Mouse (Mus musculus): ENCODE measurements at regions not wholly inside any gene's neighbourhood (a gene's known extent, or its start where the extent isn't known, plus 50 kb on each side); places are given as distances from the start of the nearest gene placed in this dataset.

GRCm38 (mm10) chr11:26971161-26971560 is 377.4 kb upstream of the Vrk2 start:
- Histone ChIP-seq H3K9ac (ENCODE audit: low read depth, low read length) (no peak overlapping the region), H3K36me3 (ENCODE audit: insufficient read depth, low read length) (no peaks in the 10 kb centered on the region), H3K4me2 (ENCODE audit: low read length) (no peak overlapping the region), H3K27me3 (ENCODE audit: insufficient read depth, low read length) (no peaks in the 10 kb centered on the region), H3K27ac (no peak overlapping the region), H3K4me3 (replicated peaks; ENCODE audit: low read depth, low read length) (no peak overlapping the region), H3K9me3 (replicated peaks; ENCODE audit: low read length) (no peaks in the 10 kb centered on the region), H3K4me1 (replicated peaks; ENCODE audit: insufficient read depth, low read length) (no peaks in the 10 kb centered on the region)
- ATAC-seq (replicated peaks; ENCODE audit: low FRiP score, low read depth) = no peak
- WGBS = 81% methylated on average over 2 of the region's 2 CpGs
- DNase-seq (ENCODE audit: low spot score) = no peak
- TF ChIP-seq CTCF (IDR thresholded peaks at IDR 0.05; ENCODE audit: low read depth) = no peak

GRCm38 (mm10) chr11:26967427-26967826 is 373.6 kb upstream of the Vrk2 start:
- Histone ChIP-seq H3K4me3 (replicated peaks; ENCODE audit: low read depth, low read length) (no peak overlapping the region), H3K4me1 (replicated peaks; ENCODE audit: insufficient read depth, low read length) (no peaks in the 10 kb centered on the region), H3K27me3 (ENCODE audit: insufficient read depth, low read length) (no peaks in the 10 kb centered on the region), H3K9me3 (replicated peaks; ENCODE audit: low read length) (no peaks in the 10 kb centered on the region), H3K27ac (no peak overlapping the region), H3K4me2 (ENCODE audit: low read length) (no peak overlapping the region), H3K9ac (ENCODE audit: low read depth, low read length) (no peak overlapping the region), H3K36me3 (ENCODE audit: insufficient read depth, low read length) (no peaks in the 10 kb centered on the region)
- WGBS = 80% methylated on average over 4 of the region's 4 CpGs
- ATAC-seq (replicated peaks; ENCODE audit: low FRiP score, low read depth) = no peak
- no peak for DNase-seq (ENCODE audit: low spot score)
- TF ChIP-seq CTCF (IDR thresholded peaks at IDR 0.05; ENCODE audit: low read depth) = no peak

- Histone ChIP-seq H3K27ac (no peak overlapping the region), H3K9ac (ENCODE audit: low read depth, low read length) (no peak overlapping the region), H3K9me3 (replicated peaks; ENCODE audit: low read length) (no peaks in the 10 kb centered on the region), H3K27me3 (ENCODE audit: insufficient read depth, low read length) (no peaks in the 10 kb centered on the region), H3K4me2 (ENCODE audit: low read length) (no peak overlapping the region), H3K36me3 (ENCODE audit: insufficient read depth, low read length) (no peaks in the 10 kb centered on the region), H3K4me1 (replicated peaks; ENCODE audit: insufficient read depth, low read length) (no peaks in the 10 kb centered on the region), H3K4me3 (replicated peaks; ENCODE audit: low read depth, low read length) (no peak overlapping the region)
- no peak for TF ChIP-seq CTCF (IDR thresholded peaks at IDR 0.05; ENCODE audit: low read depth)
- DNase-seq (ENCODE audit: low spot score) (peak; percentile 7), ATAC-seq (replicated peaks; ENCODE audit: low FRiP score, low read depth) (no peak)
- 47% methylated on average over 8 of the region's 8 CpGs for WGBS
These were observed 369.3 kb upstream of the Vrk2 start for GRCm38 (mm10) chr11:26962928-26963667.

GRCm38 (mm10) chr11:26962040-26962927 is 368.5 kb upstream of the Vrk2 start:
- Histone ChIP-seq H3K27ac (no peak overlapping the region), H3K27me3 (ENCODE audit: insufficient read depth, low read length) (no peaks in the 10 kb centered on the region), H3K4me1 (replicated peaks; ENCODE audit: insufficient read depth, low read length) (no peaks in the 10 kb centered on the region), H3K9me3 (replicated peaks; ENCODE audit: low read length) (no peaks in the 10 kb centered on the region), H3K4me3 (replicated peaks; ENCODE audit: low read depth, low read length) (no peak overlapping the region), H3K36me3 (ENCODE audit: insufficient read depth, low read length) (no peaks in the 10 kb centered on the region), H3K4me2 (ENCODE audit: low read length) (no peak overlapping the region), H3K9ac (ENCODE audit: low read depth, low read length) (no peak overlapping the region)
- no peak for DNase-seq (ENCODE audit: low spot score)
- 58% methylated on average over 18 of the region's 18 CpGs for WGBS
- TF ChIP-seq CTCF (IDR thresholded peaks at IDR 0.05; ENCODE audit: low read depth) = no peak
- ATAC-seq (replicated peaks; ENCODE audit: low FRiP score, low read depth) = no peak

- peak; percentile 97 for ATAC-seq (replicated peaks; ENCODE audit: low FRiP score, low read depth)
- 5% methylated on average over 5 of the region's 5 CpGs for WGBS
These were observed 367.7 kb upstream of the Vrk2 start for GRCm38 (mm10) chr11:26961336-26961980.

GRCm38 (mm10) chr11:26956153-26956552 is 362.4 kb upstream of the Vrk2 start:
- H3K36me3 ChIP-seq (ENCODE audit: insufficient read depth, low read length) = no peaks in the 10 kb centered on the region
- H3K4me2 ChIP-seq (ENCODE audit: low read length) = no peak overlapping the region
- WGBS = 64% methylated on average over 3 of the region's 3 CpGs
- no peak overlapping the region for H3K27ac ChIP-seq
- H3K4me1 ChIP-seq (replicated peaks; ENCODE audit: insufficient read depth, low read length) = no peaks in the 10 kb centered on the region
- no peaks in the 10 kb centered on the region for H3K9me3 ChIP-seq (replicated peaks; ENCODE audit: low read length)
- H3K9ac ChIP-seq (ENCODE audit: low read depth, low read length) = no peak overlapping the region
- ATAC-seq (replicated peaks; ENCODE audit: low FRiP score, low read depth) = no peak
- H3K27me3 ChIP-seq (ENCODE audit: insufficient read depth, low read length) = no peaks in the 10 kb centered on the region
- DNase-seq (ENCODE audit: low spot score) = no peak
- H3K4me3 ChIP-seq (replicated peaks; ENCODE audit: low read depth, low read length) = no peak overlapping the region
- TF ChIP-seq CTCF (IDR thresholded peaks at IDR 0.05; ENCODE audit: low read depth) = no peak

More at GRCm38 (mm10) chr11:26961336-26961980, 367.7 kb upstream of the Vrk2 start:
- TF ChIP-seq CTCF (IDR thresholded peaks at IDR 0.05; ENCODE audit: low read depth) = peak; percentile 84
- Histone ChIP-seq H3K4me3 (replicated peaks; ENCODE audit: low read depth, low read length) (no peak overlapping the region), H3K36me3 (ENCODE audit: insufficient read depth, low read length) (no peaks in the 10 kb centered on the region), H3K9me3 (replicated peaks; ENCODE audit: low read length) (no peaks in the 10 kb centered on the region), H3K9ac (ENCODE audit: low read depth, low read length) (no peak overlapping the region), H3K4me1 (replicated peaks; ENCODE audit: insufficient read depth, low read length) (no peaks in the 10 kb centered on the region), H3K27me3 (ENCODE audit: insufficient read depth, low read length) (no peaks in the 10 kb centered on the region), H3K4me2 (ENCODE audit: low read length) (no peak overlapping the region; the same call in 1 of the 2 replicates), H3K27ac (no peak overlapping the region)
- peak; percentile 86 for DNase-seq (ENCODE audit: low spot score)

All from kidney, postnatal 0 days (tissue).